In genomic region chr6:4483577-4483936, GRCm38 (mm10) we compare ENCODE assay signal across 12 mouse cellular contexts. TPM values are rescaled to one million over a fixed set of nuclear protein-coding genes. Genes with fewer than 3 reads are reported as not detected.
A peak's percentile ranks its signal among the peaks of the same experiment; 100 is the strongest.
DNase-seq lines count a peak whose midpoint lies in the region; ATAC-seq and TF ChIP-seq lines count a peak whose summit lies in the region.
"Had no signal": no experiment of that assay in that cellular context is flagged by ENCODE, and none has a peak within 500 bp of the region (broad histone marks: within the 10 kb centered on the region; RNA-seq: fewer than 3 reads in every experiment).

No protein-coding gene starts in this region.

- H3K4me1 ChIP-seq in heart, postnatal 0 days (ENCODE audit: control insufficient read depth, insufficient read depth), result peaks cover 2% of the 10 kb centered on the region; the same call in 1 of the 2 replicates
- H3K4me1 ChIP-seq in embryonic facial prominence, embryonic 10.5 days, result peaks cover 46% of the 10 kb centered on the region
- H3K4me1 ChIP-seq in embryonic facial prominence, embryonic 11.5 days (ENCODE audit: control insufficient read depth, insufficient read depth, low read length), result no peaks in the 10 kb centered on the region
- H3K4me1 ChIP-seq in limb, embryonic 12.5 days (replicated peaks), result peaks cover 40% of the 10 kb centered on the region

- no peak for TF ChIP-seq CTCF in heart, postnatal 0 days (IDR thresholded peaks at IDR 0.05; ENCODE audit: low read depth)

- H3K9ac ChIP-seq in heart, postnatal 0 days (replicated peaks; ENCODE audit: low read depth, low read length), result no peak overlapping the region
- no peak overlapping the region for H3K9ac ChIP-seq in embryonic facial prominence, embryonic 11.5 days (replicated peaks; ENCODE audit: low read length)
- H3K9ac ChIP-seq in limb, embryonic 12.5 days (replicated peaks), result no peak overlapping the region
- H3K9ac ChIP-seq: liver, embryonic 14.5 days had no signal

- DNase-seq in heart, postnatal 0 days (ENCODE audit: low spot score), result no peak
- DNase-seq in heart, postnatal 10 days, result no peak
- peak; percentile 17 for DNase-seq in embryonic facial prominence, embryonic 10.5 days (ENCODE audit: low spot score)
- no peak for DNase-seq in embryonic facial prominence, embryonic 11.5 days (ENCODE audit: low spot score)
- no peak for DNase-seq in cerebellum, adult 11-12 months
- DNase-seq in layer of hippocampus, postnatal 10 days (ENCODE audit: low spot score in 2 of 2), result no peak
- DNase-seq: cerebellum, postnatal 10 days; kidney, adult 18-20 months had no signal

- 57% methylated on average over 4 of the region's 4 CpGs for WGBS in heart, postnatal 0 days
- 44% methylated on average over 4 of the region's 4 CpGs for WGBS in embryonic facial prominence, embryonic 10.5 days
- WGBS in embryonic facial prominence, embryonic 11.5 days, result 35% methylated on average over 4 of the region's 4 CpGs
- 15% methylated on average over 4 of the region's 4 CpGs for WGBS in limb, embryonic 12.5 days

- no peaks in the 10 kb centered on the region for H3K36me3 ChIP-seq in heart, postnatal 0 days (replicated peaks; ENCODE audit: control insufficient read depth, insufficient read depth, low read length)
- H3K36me3 ChIP-seq in embryonic facial prominence, embryonic 10.5 days (replicated peaks), result no peaks in the 10 kb centered on the region
- no peaks in the 10 kb centered on the region for H3K36me3 ChIP-seq in embryonic facial prominence, embryonic 11.5 days (replicated peaks; ENCODE audit: control insufficient read depth, insufficient read depth, low read depth, low read length)
- H3K36me3 ChIP-seq in limb, embryonic 12.5 days, result no peaks in the 10 kb centered on the region

- peak overlapping the region; percentile 55 for H3K27ac ChIP-seq in heart, postnatal 0 days (ENCODE audit: low read depth)
- peak overlapping the region; percentile 81 for H3K27ac ChIP-seq in embryonic facial prominence, embryonic 10.5 days (replicated peaks)
- H3K27ac ChIP-seq in embryonic facial prominence, embryonic 11.5 days (replicated peaks; ENCODE audit: low read depth, low read length), result peak overlapping the region; percentile 69
- H3K27ac ChIP-seq in limb, embryonic 12.5 days, result peak overlapping the region; percentile 93
- H3K27ac ChIP-seq: liver, embryonic 14.5 days had no signal

- no peaks in the 10 kb centered on the region for H3K27me3 ChIP-seq in heart, postnatal 0 days (ENCODE audit: control insufficient read depth, insufficient read depth, low read length)
- no peaks in the 10 kb centered on the region for H3K27me3 ChIP-seq in embryonic facial prominence, embryonic 10.5 days (replicated peaks; ENCODE audit: low read depth, poor library complexity, severe bottlenecking)
- no peaks in the 10 kb centered on the region for H3K27me3 ChIP-seq in embryonic facial prominence, embryonic 11.5 days (ENCODE audit: control insufficient read depth, insufficient read depth, low read length)
- no peaks in the 10 kb centered on the region for H3K27me3 ChIP-seq in limb, embryonic 12.5 days
- H3K27me3 ChIP-seq: CH12.LX; megakaryocyte, embryonic 14.5 days had no signal

- TF ChIP-seq EP300 in heart, postnatal 0 days (IDR thresholded peaks at IDR 0.05; ENCODE audit: low read depth), result no peak

- no peaks in the 10 kb centered on the region for H3K9me3 ChIP-seq in heart, postnatal 0 days (replicated peaks; ENCODE audit: control insufficient read depth, low read length)
- no peaks in the 10 kb centered on the region for H3K9me3 ChIP-seq in embryonic facial prominence, embryonic 10.5 days
- no peaks in the 10 kb centered on the region for H3K9me3 ChIP-seq in embryonic facial prominence, embryonic 11.5 days (replicated peaks; ENCODE audit: control insufficient read depth, low read length)
- H3K9me3 ChIP-seq in limb, embryonic 12.5 days, result no peaks in the 10 kb centered on the region
- H3K9me3 ChIP-seq: megakaryocyte, embryonic 14.5 days had no signal

- peak overlapping the region; percentile 25; the same call in 1 of the 2 replicates for H3K4me2 ChIP-seq in heart, postnatal 0 days (ENCODE audit: low read depth, low read length)
- H3K4me2 ChIP-seq in embryonic facial prominence, embryonic 11.5 days (ENCODE audit: low read depth, low read length), result peak overlapping the region; percentile 1; the same call in 1 of the 2 replicates
- peak overlapping the region; percentile 36 for H3K4me2 ChIP-seq in limb, embryonic 12.5 days

- no peak overlapping the region for H3K4me3 ChIP-seq in heart, postnatal 0 days (ENCODE audit: low read depth, low read length)
- H3K4me3 ChIP-seq in embryonic facial prominence, embryonic 10.5 days, result no peak overlapping the region
- no peak overlapping the region for H3K4me3 ChIP-seq in embryonic facial prominence, embryonic 11.5 days (ENCODE audit: low read depth, low read length)
- H3K4me3 ChIP-seq in limb, embryonic 12.5 days (replicated peaks), result no peak overlapping the region
- H3K4me3 ChIP-seq: megakaryocyte, embryonic 14.5 days had no signal

- ATAC-seq in heart, postnatal 0 days (ENCODE audit: insufficient read depth, low read depth), result no peak
- no peak for ATAC-seq in embryonic facial prominence, embryonic 11.5 days (replicated peaks; ENCODE audit: insufficient number of reproducible peaks, low FRiP score, low TSS enrichment, low read depth)
- ATAC-seq in limb, embryonic 12.5 days (ENCODE audit: insufficient number of reproducible peaks, insufficient read depth, low FRiP score, low TSS enrichment, low read depth), result no peak

- intact Hi-C loops in heart, postnatal 10 days (cut with DNase I), result loop anchor here (10.0 kb wide), 1 partner anchor 479 kb away; the partner anchor contains the start of gene Gng11

RNA-seq across cellular contexts. Expression of gene Col1a2, which starts 21.1 kb away (rescaled TPM):
- total RNA-seq in heart, postnatal 0 days (2014; rRNA removed; ENCODE audit: low replicate concordance), result 357 and 430 TPM in 2 replicates
- polyA plus RNA-seq in heart, postnatal 0 days (2015; fragmentation: Nextera tagmentation; extraction: Ambion mirVana), result 197 and 212 TPM in 2 replicates
- 100 to 1,000 TPM; 594 to 659 TPM for total RNA-seq in heart, postnatal 10 days (2021)
- polyA plus RNA-seq in embryonic facial prominence, embryonic 10.5 days (2016; fragmentation: Nextera tagmentation; extraction: Ambion mirVana), result 117 and 176 TPM in 2 replicates
- 225 and 245 TPM in 2 replicates for polyA plus RNA-seq in embryonic facial prominence, embryonic 11.5 days (2014; fragmentation: Nextera tagmentation; extraction: Ambion mirVana)
- 448 and 471 TPM in 2 replicates for polyA plus RNA-seq in limb, embryonic 12.5 days (2016; fragmentation: Nextera tagmentation; extraction: Ambion mirVana)
- 10 to 100 TPM; 54.7 to 57.1 TPM for total RNA-seq in layer of hippocampus, postnatal 10 days (2021)
- total RNA-seq: CH12.LX had no signal
